Mouse (Mus musculus): Measurements from ENCODE around the gene CN725425. TPM values are rescaled to one million over a fixed set of nuclear protein-coding genes. Genes with fewer than 3 reads are reported as not detected.

CN725425 gene
- polyA plus RNA-seq, 1 experiment, result not detected

- DNase-seq (ENCODE audit: low read depth, low spot score), result no peak
- WGBS, result 98% methylated on average over 1 of the region's 1 CpGs
Measured at GRCm38 (mm10) chr15:91202486-91202885, 3.2 kb downstream of the CN725425 start.

DNA sequence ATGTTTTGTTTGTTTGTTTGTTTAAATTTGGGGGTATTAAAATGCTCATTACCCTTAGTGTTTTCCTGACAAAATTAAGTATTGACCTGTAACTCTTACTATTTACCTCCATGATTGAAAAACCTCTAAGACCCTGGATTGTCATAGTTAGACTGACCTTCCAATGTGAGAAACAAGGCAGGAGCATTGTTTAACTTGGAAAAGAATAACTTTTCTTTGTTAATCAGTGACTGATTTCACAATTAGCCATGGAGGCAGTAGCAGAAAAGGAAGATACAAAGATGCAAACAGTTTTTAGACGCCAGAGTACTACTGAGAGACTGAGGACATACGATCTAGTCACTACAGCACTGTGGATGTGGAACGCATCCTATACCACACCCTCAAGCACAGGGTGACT lies 4.2 kb downstream of the CN725425 start:
- no peak for DNase-seq (ENCODE audit: low read depth, low spot score)
- WGBS, result 52% methylated on average over 3 of the region's 3 CpGs

DNA sequence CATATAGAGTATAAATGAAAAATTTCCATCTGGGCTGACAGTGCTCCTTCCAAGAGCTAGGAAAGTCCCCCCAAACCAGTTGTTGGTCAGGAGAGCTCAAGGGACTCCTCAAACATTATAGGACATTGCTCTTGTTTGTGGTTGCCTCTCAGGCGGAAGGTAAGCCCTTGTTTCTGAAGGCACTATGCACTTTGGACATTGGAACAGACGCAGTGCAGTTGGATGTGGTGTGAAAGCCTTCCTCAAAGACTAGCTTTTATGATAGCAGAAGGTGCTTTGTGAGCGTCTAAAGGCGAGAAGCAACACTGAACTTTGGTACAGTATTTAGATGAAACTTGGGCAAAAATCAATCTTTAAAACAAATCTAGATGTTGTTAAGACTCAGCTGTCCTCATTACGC lies 7.2 kb downstream of the CN725425 start:
- DNase-seq (ENCODE audit: low read depth, low spot score), result no peak
- 34% methylated on average over 5 of the region's 5 CpGs for WGBS

DNA sequence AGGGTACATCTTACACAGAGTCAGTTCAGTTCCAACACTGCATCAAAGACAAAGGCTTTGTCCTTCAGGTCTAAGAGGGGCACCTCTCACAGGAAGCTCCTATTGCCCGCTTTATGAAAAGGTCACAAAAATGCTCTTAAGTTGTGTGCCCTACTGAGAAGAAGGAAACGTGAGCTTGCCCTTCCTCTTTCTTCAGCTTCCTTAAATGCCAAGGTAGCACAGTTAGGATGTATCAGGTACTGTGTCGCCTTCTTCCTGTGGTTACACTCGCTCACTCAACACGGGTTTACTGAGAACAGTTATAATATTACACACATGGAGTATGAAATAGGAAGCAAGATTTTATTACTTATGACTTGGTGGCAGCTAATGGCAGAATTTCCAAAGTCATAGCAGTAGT lies 38.0 kb downstream of the CN725425 start:
- no peak for DNase-seq (ENCODE audit: low read depth, low spot score)
- WGBS, result 77% methylated on average over 5 of the region's 5 CpGs

- DNase-seq (ENCODE audit: low read depth, low spot score), result no peak
- WGBS, result 81% methylated on average over 3 of the region's 3 CpGs
Measured at GRCm38 (mm10) chr15:91240683-91241335, 41.5 kb downstream of the CN725425 start.

GRCm38 (mm10) chr15:91250815-91251214 lies 51.5 kb downstream of the CN725425 start:
- 82% methylated on average over 6 of the region's 6 CpGs for whole genome bisulfite sequencing
- DNase-seq (ENCODE audit: low read depth, low spot score), result no peak

DNA sequence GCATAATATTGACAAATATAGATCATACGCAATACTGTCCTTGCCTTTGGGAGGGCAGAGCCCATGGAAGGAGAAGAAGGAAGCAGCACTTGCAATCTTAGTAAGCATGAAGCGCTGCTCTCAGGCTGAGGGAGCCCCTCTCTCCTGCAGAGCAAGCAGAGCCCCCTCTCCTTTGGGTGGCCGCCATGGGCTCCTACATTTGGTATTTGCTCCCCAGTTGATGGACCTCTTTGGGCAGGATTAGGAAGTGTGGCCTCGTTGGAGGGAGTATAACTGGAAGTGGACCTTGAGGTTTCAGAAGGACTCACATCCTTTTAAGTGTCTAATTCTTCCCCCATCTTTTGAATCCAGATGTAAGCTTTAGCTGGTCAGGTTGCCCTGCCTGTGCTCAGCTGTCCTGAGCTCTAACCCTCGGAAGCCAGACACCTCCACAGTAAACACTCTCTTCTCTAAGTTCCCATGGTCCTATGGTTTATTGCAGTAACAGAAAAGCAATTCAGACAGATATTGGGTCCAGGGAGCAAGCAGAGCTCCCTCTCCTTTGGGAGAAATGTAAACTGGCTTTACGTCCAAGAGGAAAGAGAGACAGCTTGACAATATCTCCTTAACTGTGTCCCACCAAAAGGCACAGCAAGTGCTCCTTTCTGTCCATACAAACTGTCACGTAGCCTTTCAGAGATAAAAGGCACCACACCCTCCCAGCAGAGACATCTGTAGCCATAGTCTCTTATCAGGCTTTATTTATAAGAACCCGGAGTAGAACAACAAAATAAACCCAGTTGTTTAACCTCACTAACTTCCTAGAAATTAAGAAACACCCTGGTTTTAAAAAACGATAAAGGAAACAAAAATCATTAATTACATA lies 52.5 kb downstream of the CN725425 start:
- WGBS, result 46% methylated on average over 9 of the region's 9 CpGs
- no peak for DNase-seq (ENCODE audit: low read depth, low spot score)

GRCm38 (mm10) chr15:91252956-91253355 lies 53.7 kb downstream of the CN725425 start:
- DNase-seq (ENCODE audit: low read depth, low spot score), result no peak
- WGBS, result 41% methylated on average over 8 of the region's 8 CpGs

GRCm38 (mm10) chr15:91255308-91255707 lies 56.0 kb downstream of the CN725425 start:
- WGBS, result 37% methylated on average over 2 of the region's 2 CpGs
- DNase-seq (ENCODE audit: low read depth, low spot score), result no peak

DNA sequence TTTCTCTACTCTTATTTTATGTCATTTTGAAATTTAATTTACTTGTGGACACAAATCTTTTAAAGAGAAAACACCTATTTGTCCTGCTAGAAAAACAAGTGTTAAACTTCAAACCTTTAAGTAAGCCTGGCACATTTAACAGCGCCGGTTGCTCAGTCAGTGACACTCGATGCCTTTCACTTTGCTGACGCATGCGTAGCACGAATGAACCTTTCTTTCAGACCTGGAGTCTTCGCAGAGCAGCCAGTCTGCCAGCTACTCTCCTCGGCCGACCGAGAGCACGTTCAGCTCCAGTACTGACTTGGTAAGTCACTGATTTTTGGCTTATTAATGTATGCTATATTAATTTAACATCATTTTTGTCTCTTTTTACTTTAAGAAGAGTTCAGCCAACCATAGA lies 57.8 kb downstream of the CN725425 start:
- no peak for DNase-seq (ENCODE audit: low read depth, low spot score)

DNA sequence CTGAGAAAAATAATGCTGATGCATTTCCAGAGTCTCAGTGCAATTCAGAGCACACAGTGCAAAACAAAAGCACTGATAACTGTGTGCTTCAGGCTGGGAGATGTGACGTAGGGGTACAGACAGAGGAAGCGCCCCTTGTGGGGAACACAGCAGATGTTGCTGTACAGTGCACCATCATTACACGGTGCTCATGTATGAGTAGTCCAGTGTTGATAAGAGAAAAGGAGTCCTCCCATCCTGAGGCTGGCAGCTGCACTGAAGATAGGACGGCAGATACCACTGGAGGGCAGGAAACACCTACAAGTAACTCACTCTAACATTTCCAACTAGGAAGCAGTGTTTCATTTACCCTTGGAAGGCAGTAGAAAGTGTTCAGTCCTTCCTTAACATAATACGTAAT lies 61.3 kb downstream of the CN725425 start:
- WGBS, result 62% methylated on average over 5 of the region's 5 CpGs
- no peak for DNase-seq (ENCODE audit: low read depth, low spot score)

More for the DNA sequence above, 57.8 kb downstream of the CN725425 start:
- WGBS, result 83% methylated on average over 11 of the region's 11 CpGs

GRCm38 (mm10) chr15:91263926-91264325 lies 64.6 kb downstream of the CN725425 start:
- DNase-seq (ENCODE audit: low read depth, low spot score), result no peak
- 100% methylated on average over 1 of the region's 1 CpGs for WGBS

- WGBS, result 32% methylated on average over 4 of the region's 4 CpGs
- no peak for DNase-seq (ENCODE audit: low read depth, low spot score)
Measured at GRCm38 (mm10) chr15:91268532-91268931, 69.2 kb downstream of the CN725425 start.

DNA sequence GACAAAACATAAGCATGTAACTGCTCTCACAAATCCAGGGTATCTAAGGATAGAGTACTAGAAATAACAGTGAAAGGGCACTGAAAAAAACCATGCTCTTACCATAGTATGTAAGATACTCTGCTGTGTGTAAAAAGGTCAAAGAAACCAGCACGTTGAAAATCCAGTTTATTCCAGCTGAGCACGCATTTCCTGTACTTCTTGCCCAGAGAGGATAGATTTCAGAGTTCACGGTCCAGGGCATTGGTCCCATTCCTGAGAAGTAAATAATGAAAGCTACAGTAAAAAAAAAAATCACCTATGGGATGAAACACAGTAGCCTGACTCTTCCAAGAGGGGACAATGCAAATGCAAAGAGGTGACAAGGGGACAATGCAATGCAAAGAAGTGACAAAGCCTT lies 76.7 kb downstream of the CN725425 start:
- 21% methylated on average over 3 of the region's 3 CpGs for WGBS
- DNase-seq (ENCODE audit: low read depth, low spot score), result no peak

DNA sequence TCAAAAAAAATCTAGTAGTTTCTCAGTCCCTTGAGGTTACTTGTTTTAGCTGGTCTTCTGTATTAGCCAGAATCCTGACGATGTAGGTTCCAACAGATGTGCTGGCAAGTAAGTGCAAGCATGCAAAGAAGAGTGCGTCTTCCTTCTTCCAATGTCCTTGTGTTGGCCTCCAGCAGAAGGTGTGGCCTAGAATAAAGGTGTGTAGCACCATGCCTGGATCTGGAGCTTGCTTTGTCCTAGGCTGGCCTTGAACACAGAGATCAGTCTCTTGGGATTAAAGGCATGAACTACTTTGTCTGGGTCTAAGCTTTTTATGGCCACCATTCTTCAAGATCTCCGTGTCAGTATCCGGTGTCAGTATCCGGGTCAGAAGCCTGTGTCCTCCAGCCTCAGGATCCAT lies 80.3 kb downstream of the CN725425 start:
- 92% methylated on average over 5 of the region's 5 CpGs for WGBS

DNA sequence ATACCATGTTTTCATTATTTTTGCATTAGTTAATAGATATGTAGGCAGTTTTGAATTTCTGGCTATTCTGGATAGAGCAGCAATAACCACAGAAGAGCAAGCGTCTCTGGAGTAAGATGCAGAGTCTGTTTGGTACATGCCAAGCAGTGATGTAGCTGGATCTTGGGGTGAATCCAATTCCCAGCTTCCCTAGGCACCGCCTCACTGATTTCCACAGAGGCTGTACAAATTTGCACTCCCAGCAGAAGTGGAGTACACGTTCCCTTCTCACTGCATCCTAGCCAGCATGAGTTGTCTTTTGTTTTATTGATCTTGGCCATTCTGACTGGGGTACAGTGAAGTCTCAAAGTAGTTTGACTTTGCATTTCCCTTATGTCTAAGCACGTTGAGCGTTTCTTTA lies 82.2 kb downstream of the CN725425 start:
- no peak for DNase-seq (ENCODE audit: low read depth, low spot score)
- 92% methylated on average over 5 of the region's 5 CpGs for WGBS

More for the DNA sequence above, 80.3 kb downstream of the CN725425 start:
- no peak for DNase-seq (ENCODE audit: low read depth, low spot score)

GRCm38 (mm10) chr15:91282822-91283221 lies 83.5 kb downstream of the CN725425 start:
- 82% methylated on average over 7 of the region's 7 CpGs for WGBS
- DNase-seq (ENCODE audit: low read depth, low spot score), result no peak

- DNase-seq (ENCODE audit: low read depth, low spot score), result no peak
- WGBS, result 84% methylated on average over 3 of the region's 3 CpGs
Measured at GRCm38 (mm10) chr15:91283418-91283817, 84.1 kb downstream of the CN725425 start.

DNA sequence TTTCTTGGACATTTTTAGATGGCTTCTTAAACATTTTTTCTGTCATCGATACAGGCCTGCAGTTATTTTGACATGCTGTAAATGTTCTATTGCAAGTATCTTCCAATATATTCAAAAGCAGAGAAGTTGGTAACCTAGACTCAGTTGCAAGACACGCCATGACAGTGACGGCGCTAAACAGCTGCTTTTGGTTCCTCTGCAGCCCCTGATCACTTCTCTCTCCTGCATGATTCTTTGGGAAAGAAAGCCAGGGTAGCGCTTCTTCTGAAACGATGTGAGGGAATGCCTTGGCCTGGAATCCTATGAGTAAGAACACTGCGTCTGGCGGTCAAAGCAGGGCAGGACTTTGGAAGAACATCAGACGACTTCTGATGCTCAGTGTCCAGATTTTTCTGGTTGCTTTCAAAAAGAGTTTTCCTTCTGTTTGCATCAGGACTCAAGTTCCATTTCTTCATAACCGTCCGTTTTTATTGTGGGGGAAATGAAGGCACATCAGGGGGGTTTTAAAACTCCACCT lies 100.1 kb downstream of the CN725425 start:
- 85% methylated on average over 11 of the region's 11 CpGs for WGBS

DNA sequence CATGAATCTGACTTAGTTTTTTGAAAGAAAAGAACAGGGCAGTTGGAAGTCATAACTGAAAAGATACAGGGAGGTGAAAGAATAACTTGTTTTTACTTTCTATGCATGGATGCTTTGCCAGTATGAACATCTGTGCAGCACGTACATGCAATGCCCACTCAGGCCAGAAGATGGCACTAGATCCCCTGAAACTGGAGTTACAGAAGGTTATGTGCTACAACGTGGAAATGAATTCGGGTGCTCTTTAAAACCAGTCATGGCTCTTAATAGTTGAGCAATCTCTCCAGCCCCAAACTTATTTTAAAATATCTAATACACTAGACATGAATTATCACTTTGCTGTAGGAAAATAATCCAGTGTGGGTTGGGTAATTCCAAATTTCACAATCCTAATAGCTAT lies 102.1 kb downstream of the CN725425 start:
- DNase-seq (ENCODE audit: low read depth, low spot score), result peak; percentile 43
- WGBS, result 4% methylated on average over 3 of the region's 3 CpGs

More for the DNA sequence above, 100.1 kb downstream of the CN725425 start:
- no peak for DNase-seq (ENCODE audit: low read depth, low spot score)

Data from large intestine, adult 2 months (tissue).